Mouse (Mus musculus) lung, adult 18-20 months (tissue): Measurements from ENCODE around the gene Cnnm2.
"Not testable (repeated sequence)": the region's sequence is repeated elsewhere in the genome, so short reads cannot be mapped to it uniquely, and the experiment has no call there.

Source experiments
- DNase-seq, 2 experiments: peaks; one replicate each; pipeline ENCODE4 v3.0.0; 2022; ENCODE audit warnings: mixed read lengths in 2 of 2

The Cnnm2 gene

DNA sequence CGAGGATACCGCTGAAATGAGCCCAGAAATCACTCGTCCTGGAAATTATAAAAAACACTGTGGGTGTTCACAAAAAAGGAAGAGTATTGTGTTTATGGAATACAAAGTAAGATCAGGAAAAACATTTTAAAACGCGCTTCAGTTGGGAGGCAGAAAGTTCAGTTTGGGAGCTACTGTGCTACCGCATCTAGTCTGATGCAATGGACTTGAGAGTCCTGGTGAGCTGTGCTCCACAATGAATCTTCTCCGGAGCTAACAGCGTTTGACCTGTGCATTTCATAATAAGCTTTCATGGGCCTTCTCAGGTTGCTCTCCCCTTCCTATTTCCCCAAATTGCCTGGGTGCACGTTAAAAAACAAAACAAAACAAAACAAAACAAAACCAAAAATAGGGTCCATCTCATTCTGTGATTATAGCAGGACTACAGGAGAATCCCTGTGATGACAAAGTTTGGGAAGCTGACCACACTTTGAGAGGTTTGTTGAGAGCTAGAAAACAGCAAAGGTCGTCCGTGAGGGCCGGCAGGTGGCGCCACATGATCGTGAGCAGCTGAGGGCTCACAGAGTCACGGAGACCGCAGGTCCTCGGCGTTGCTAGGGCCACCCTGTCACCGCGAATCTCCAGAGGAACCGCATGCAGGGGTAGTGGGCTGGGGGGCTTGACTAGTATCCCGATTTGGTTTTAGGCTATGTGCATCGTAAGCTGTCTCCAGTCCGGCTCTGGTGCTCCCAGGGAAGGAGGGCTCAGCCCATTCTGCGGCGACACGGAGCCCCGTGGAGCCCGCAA, 828 bp upstream of the Cnnm2 start:
- DNase-seq, result peak; percentile 86 to 88

GRCm38 (mm10) chr19:46761971-46762290, 535 bp downstream of the Cnnm2 start:
- no peak for DNase-seq

DNA sequence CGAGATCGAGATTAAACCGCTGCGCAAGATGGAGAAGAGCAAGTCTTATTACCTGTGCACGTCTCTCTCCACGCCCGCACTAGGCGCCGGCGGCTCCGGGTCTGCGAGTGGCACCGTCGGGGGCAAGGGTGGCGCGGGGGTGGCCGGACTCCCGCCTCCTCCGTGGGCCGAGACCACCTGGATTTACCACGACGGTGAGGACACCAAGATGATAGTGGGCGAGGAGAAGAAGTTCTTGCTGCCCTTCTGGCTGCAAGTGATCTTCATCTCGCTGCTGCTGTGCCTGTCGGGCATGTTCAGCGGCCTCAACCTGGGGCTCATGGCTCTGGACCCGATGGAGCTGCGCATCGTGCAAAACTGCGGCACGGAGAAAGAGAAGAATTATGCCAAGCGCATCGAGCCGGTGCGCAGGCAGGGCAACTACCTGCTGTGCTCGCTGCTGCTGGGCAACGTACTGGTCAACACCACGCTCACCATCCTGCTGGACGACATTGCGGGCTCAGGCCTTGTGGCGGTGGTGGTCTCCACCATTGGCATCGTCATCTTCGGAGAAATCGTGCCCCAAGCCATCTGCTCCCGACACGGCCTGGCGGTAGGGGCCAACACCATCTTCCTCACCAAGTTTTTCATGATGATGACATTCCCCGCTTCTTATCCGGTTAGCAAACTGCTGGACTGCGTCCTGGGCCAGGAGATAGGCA, 1.0 kb downstream of the Cnnm2 start:
- DNase-seq, result peak; percentile 22 to 27

- peak; percentile 8 to 10 for DNase-seq
Measured at GRCm38 (mm10) chr19:46762992-46763342, 1.6 kb downstream of the Cnnm2 start.

GRCm38 (mm10) chr19:46763356-46763755, 2.0 kb downstream of the Cnnm2 start:
- DNase-seq, result no peak

DNA sequence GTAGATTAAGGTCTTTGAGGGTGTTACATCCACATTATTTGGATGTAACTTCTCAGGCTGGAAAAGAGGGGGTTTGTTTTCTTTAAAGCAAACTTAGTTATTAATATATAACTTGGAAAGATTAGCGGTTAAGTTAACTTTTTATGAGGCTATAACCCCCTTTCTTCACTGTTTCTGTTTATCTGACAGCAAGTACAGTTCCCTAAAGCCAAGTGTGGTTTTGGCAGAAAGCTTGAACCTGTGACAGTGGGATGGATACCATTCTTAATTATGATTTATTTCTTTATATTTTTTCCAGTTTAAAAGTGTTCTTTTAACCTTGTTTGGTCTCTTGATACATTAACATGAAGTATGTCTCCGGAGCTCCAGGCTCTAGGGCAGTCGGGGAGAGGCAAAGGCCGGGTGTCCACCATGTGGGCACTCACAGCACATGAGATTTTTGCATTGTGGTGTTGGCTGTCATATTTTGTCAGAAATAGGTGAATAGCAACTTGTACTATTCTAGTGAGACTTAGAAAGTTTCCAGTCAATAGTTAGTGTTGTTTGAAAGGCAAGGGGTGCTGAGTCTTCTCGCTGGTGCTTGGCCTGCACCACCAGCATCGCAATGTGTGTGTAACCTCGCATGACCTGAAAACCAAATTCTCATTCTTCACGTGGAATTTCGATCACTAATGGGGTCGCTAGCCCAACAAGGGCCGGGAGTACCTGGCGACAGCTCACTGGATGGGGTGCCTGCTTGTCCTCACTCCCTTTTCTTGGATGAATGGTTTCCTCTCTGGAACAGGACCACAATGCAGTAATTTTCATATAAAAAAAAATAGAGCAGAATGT, 2.8 kb downstream of the Cnnm2 start:
- DNase-seq, result no peak

DNA sequence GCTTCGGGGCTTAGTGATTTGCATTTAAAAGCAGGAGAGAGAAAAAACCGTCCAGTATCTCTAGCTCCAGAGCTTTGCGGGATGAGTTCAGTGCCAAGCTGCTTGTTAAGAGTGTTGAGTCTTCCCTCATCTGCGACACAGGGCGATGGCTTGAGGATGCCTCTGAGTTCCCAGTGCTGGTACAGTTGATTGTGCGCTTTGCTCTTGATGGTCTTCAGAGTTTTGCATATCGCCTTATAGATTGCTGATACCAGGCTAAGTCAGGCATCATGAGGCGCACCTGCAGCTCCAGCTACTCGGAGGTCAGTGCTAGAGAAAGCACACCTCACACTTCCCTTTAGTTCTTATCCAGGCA, 3.3 kb downstream of the Cnnm2 start:
- DNase-seq, result no peak

DNA sequence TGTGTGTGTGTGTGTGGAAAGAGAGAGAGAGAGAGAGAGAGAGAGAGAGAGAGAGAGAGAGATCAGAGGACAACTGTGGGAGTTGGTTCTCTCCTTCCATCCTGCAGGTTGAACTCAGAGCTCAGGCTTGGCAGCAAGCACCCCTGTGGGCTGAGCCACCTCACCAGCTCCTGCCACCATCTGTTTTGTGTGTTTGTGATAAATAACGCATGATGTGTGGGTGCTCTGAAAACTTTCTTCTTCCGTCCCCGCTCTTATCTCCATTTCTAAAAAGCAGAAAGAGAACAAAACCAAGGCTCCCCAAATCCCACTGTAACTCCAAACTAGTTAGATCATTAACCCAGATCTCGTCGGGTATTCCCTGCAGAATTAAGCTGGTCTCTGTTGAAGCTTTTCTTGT, 4.7 kb downstream of the Cnnm2 start:
- DNase-seq, result no peak

DNA sequence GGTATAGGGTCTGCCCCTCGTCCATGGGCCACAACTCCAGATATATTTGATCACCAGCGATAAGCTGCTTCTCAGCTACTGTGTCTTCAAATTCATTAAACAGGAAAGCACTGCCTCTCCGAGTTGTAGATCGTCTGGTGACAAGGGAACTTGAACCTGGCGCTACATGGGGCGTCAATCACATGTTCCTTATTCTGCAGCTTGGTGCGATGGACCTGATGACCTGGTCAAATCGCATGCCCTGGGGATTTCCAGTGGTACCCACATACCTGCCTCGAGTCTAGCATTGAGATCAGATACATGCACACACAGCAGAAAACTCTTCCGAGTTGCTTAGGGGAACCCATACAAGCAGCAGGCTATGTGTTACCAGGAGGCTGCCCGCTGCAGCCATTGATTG, 8.4 kb downstream of the Cnnm2 start:
- DNase-seq, result no peak

- DNase-seq, result no peak
Measured at GRCm38 (mm10) chr19:46771801-46772200, 10.4 kb downstream of the Cnnm2 start.

GRCm38 (mm10) chr19:46776391-46776790, 15.0 kb downstream of the Cnnm2 start:
- DNase-seq, result no peak

DNA sequence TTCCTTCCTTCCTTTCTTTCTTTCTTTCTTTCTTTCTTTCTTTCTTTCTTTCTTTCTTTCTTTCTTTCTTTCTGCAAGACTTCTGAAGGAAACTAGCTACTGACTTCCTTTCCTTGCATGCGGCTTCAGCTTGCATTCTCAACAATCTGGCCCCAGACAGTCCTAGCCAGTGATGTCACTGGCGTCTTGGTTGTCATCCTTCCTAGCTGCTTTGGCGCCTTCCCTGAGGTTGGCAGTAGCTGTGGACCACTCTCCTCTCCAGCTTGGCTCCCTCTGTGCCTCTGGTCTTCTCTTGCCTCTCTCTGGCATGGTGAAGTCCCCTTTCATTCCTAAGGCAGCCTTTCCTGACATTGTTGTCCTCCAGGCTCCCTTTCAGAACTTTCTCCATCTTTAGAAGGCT, 15.5 kb downstream of the Cnnm2 start:
- DNase-seq, result no peak

DNA sequence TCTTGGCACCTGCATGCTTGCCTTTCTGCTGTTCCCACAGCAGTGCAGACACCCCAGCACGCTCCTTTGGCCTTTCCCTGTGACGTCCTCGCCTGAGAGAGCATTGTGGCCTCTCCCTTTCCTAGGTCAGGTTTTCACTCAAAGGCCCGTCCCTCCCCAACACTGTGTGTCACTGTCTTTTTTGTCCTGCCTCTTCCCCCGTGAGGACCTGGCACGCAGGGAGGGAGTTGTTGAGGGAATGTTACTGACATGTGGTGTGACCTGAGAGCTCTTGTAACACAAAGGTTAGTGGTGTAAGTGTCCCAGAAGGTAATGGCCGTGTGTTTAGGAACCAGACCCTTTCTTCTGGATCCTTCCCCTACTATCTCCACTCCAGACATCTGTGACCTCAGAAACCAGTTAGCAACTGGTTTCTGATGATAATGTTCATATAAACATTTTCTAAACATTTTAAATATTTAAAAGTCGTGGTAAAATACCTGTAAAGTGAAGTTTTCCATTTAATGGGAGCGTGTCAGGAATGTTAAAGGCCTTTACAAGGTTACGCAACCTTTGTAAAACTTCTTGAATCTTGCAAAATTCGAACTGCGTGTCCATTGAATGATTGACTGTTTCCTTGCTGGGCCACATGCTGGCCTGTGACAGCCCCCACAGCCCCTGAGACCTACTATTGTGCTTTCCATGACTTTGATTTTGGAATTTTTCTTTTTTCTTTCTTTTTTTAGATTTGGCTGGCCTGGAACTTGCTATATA, 16.7 kb downstream of the Cnnm2 start:
- peak in 1 of 2 experiments; percentile 18 for DNase-seq

- DNase-seq, result not testable (repeated sequence)
Measured at GRCm38 (mm10) chr19:46779130-46779529, 17.7 kb downstream of the Cnnm2 start.

GRCm38 (mm10) chr19:46784038-46784437, 22.6 kb downstream of the Cnnm2 start:
- no peak for DNase-seq

DNA sequence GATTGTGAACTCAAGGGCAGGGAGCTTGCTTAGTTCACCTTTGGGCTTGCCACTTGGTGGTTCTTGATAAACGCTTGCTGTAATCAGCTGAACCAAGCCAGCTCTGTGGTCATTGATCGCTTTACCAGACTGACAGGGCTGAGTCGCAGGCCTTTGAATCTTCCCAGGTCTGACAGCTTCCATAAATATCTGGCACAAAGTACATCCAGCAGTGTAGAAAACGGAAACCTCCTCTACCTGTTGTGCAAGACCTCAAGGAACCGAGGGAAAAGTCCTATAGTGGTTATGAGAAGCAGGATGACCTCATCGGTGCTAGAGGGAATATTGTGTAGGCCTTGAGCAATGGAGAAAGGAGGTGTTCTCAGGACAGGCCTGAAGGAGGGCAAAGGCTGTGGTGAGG, 23.1 kb downstream of the Cnnm2 start:
- DNase-seq, result peak; percentile 11 to 44

GRCm38 (mm10) chr19:46785633-46786032, 24.2 kb downstream of the Cnnm2 start:
- no peak for DNase-seq

- no peak for DNase-seq
Measured at GRCm38 (mm10) chr19:46789782-46790181, 28.4 kb downstream of the Cnnm2 start.

DNA sequence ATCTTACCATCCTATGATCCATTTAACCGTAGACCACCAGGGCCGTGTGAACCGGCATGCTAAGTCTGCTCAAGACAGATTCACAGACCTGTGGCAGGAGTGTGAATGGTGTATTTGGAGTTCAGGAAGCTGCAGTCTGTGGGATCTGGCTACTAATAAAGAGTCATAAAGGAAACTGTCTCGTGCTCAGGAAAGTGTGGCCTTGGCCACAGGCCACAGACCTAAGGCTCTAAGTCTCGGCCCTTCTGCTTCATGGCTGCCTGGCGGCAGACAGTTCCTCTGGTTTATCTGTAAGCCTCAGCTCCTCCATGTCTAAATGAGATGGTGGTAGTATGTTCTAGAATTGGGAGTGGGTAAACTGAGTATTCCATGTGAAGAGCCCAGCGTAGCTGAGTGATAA, 30.0 kb downstream of the Cnnm2 start:
- DNase-seq, result no peak

DNA sequence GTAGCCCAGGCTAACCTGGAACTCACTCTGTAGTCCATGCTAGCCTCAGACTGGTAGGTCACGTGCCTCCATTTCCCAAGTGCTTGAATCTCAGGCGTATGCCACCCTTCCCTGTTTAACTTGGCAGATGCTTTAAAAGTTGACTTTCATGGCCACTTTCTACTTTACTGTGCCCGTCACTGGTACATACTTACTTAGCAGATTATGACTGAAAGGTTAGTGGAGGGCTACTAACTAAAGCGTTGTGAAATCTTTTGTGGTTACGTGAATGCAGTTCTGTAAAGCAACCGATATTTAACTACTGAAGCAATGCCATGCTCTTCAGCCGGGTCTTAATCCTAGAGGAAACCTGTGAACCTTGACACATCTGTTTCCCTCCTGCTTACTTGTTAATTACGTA, 30.5 kb downstream of the Cnnm2 start:
- DNase-seq, result peak; percentile 17 to 51

DNA sequence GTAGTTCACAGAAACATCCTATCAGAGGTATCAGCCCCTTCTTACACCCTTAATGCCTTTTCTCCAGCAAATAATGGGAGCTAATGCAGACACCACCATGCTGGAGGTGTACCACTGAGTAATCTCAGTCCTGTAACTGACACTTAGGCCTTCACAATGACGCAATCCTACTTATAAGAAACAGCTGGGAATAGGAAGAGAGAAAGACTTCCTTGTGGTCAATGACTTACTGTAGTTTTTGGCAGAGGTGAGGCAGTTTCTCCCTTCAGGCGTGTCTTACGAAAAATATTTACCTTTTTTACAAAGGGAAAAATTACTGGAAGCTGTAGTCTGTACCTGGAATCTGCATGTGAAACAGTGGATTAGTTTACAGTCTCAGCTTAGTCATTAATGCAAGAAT, 31.1 kb downstream of the Cnnm2 start:
- DNase-seq, result no peak

- DNase-seq, result no peak
Measured at GRCm38 (mm10) chr19:46794181-46794580, 32.8 kb downstream of the Cnnm2 start.
